Comparison of ENCODE assay signal across 8 mouse cellular contexts in genomic region chr11:94158521-94158920, GRCm38 (mm10). TPM values are rescaled to one million over a fixed set of nuclear protein-coding genes. Genes with fewer than 3 reads are reported as not detected.
DNase-seq lines count a peak whose midpoint lies in the region; ATAC-seq lines count a peak whose summit lies in the region.

No protein-coding gene starts in this region.

- no peaks in the 10 kb centered on the region for H3K9me3 ChIP-seq in intestine, embryonic 15.5 days
- no peaks in the 10 kb centered on the region for H3K9me3 ChIP-seq in midbrain, embryonic 10.5 days (replicated peaks)

- no peak for ATAC-seq in intestine, embryonic 15.5 days

- peaks cover 36% of the 10 kb centered on the region for H3K4me1 ChIP-seq in intestine, embryonic 15.5 days (replicated peaks)
- peaks cover 52% of the 10 kb centered on the region for H3K4me1 ChIP-seq in midbrain, embryonic 10.5 days

- H3K27me3 ChIP-seq in intestine, embryonic 15.5 days (replicated peaks): no peaks in the 10 kb centered on the region
- H3K27me3 ChIP-seq in midbrain, embryonic 10.5 days (ENCODE audit: low read depth, poor library complexity, severe bottlenecking): no peaks in the 10 kb centered on the region

- H3K9ac ChIP-seq in intestine, embryonic 15.5 days: no peak overlapping the region

- no peaks in the 10 kb centered on the region for H3K36me3 ChIP-seq in intestine, embryonic 15.5 days
- H3K36me3 ChIP-seq in midbrain, embryonic 10.5 days: no peaks in the 10 kb centered on the region

- peak; percentile 65 for DNase-seq in cerebellum, adult 9-11 months
- no peak for DNase-seq in cerebellum, adult 8-10 months
- DNase-seq in embryo, embryonic 11 days: peak; percentile 48
- no peak for DNase-seq in midbrain, embryonic 10.5 days (ENCODE audit: low spot score)
- no peak for DNase-seq in frontal cortex, adult 2 months (ENCODE audit: extremely low spot score in 1 of 2, low spot score in 1 of 2)
- DNase-seq in thymus, postnatal 36 days: no peak
- DNase-seq in T-cell, adult 2 months (ENCODE audit: low spot score): no peak

- WGBS in intestine, embryonic 15.5 days: 41% methylated on average over 14 of the region's 14 CpGs
- WGBS in midbrain, embryonic 10.5 days: 51% methylated on average over 14 of the region's 14 CpGs

- peak overlapping the region; percentile 89 for H3K27ac ChIP-seq in intestine, embryonic 15.5 days
- peak overlapping the region; percentile 97 for H3K27ac ChIP-seq in midbrain, embryonic 10.5 days (replicated peaks)

- 0 out of 2 replicates have a peak overlapping the region, but pooled peaks have one; percentile 3 for H3K4me2 ChIP-seq in intestine, embryonic 15.5 days (replicated peaks)

- no peak overlapping the region for H3K4me3 ChIP-seq in intestine, embryonic 15.5 days (replicated peaks)
- peak overlapping the region; percentile 4; the same call in 1 of the 2 replicates for H3K4me3 ChIP-seq in midbrain, embryonic 10.5 days

RNA-seq across cellular contexts. Expression of gene Tob1, which starts 52.7 kb away (rescaled TPM):
- polyA plus RNA-seq in intestine, embryonic 15.5 days (2015; fragmentation: Nextera tagmentation; extraction: Ambion mirVana): 46.0 and 49.9 TPM in 2 replicates
- 18.4 and 21.6 TPM in 2 replicates for polyA plus RNA-seq in midbrain, embryonic 10.5 days (2016; fragmentation: Nextera tagmentation; extraction: Ambion mirVana)
- 44.4 and 45.5 TPM in 2 replicates for polyA plus RNA-seq in frontal cortex, adult 2 months (2012; rRNA removed)

Comparison
In these comparisons a context has a peak if more than half of its experiments do, and no peak if none do; other contexts are left out.
1. DNase-seq: peak in cerebellum, adult 9-11 months (single experiment) and embryo, embryonic 11 days (single experiment); none in cerebellum, adult 8-10 months (single experiment), midbrain, embryonic 10.5 days (single experiment), frontal cortex, adult 2 months (0 of 2), thymus, postnatal 36 days (0 of 2) and T-cell, adult 2 months (single experiment).